Mouse (Mus musculus) midbrain, embryonic 16.5 days (tissue): ENCODE results near the gene Sec16a. TPM values are rescaled to one million over a fixed set of nuclear protein-coding genes. Genes with fewer than 3 reads are reported as not detected.
"Not testable (repeated sequence)": the region's sequence is repeated elsewhere in the genome, so short reads cannot be mapped to it uniquely, and the experiment has no call there.

Experiments
- ATAC-seq: fragments of 200-750 bp; cut with Nextera tagmentation; 2 replicates; pipeline ENCODE4 v1.8.0; 2017; ENCODE audit warnings: moderate TSS enrichment
- H3K27ac ChIP-seq: fragments of 300-500 bp; sonication (generic); 2 replicates; pipeline ENCODE4 v1.5.1; 2014; ENCODE audit warnings: mild to moderate bottlenecking, low read length, mixed read lengths
- H3K27me3 ChIP-seq: fragments of 300-500 bp; sonication (generic); 2 replicates; pipeline ENCODE4 v1.6.1; 2014; ENCODE audit warnings: low read depth, low read length, mixed read lengths; ENCODE audit not compliant: control insufficient read depth, insufficient read depth
- H3K36me3 ChIP-seq: fragments of 300-500 bp; sonication (generic); 2 replicates; pipeline ENCODE4 v1.6.1; 2014; ENCODE audit warnings: mild to moderate bottlenecking, low read length, moderate library complexity, mixed read lengths; ENCODE audit not compliant: control insufficient read depth, insufficient read depth
- H3K4me1 ChIP-seq: fragments of 300-500 bp; sonication (generic); 2 replicates; pipeline ENCODE4 v1.6.1; 2014; ENCODE audit warnings: mild to moderate bottlenecking, low read length, mixed read lengths; ENCODE audit not compliant: control insufficient read depth, insufficient read depth
- H3K4me2 ChIP-seq: fragments of 300-500 bp; sonication (generic); 2 replicates; pipeline ENCODE4 v1.6.1; 2014; ENCODE audit warnings: mild to moderate bottlenecking, low read length, mixed read lengths
- H3K4me3 ChIP-seq: fragments of 300-500 bp; sonication (generic); 2 replicates; pipeline ENCODE4 v1.5.1; 2014; ENCODE audit warnings: low read depth, mild to moderate bottlenecking, low read length, moderate library complexity, mixed read lengths
- H3K9ac ChIP-seq: fragments of 300-500 bp; sonication (generic); 2 replicates; pipeline ENCODE4 v1.6.1; 2014; ENCODE audit warnings: low read depth, low read length, mixed read lengths
- H3K9me3 ChIP-seq: fragments of 300-500 bp; sonication (generic); replicated peaks from 2 replicates; pipeline ENCODE4 v1.6.1; 2014; ENCODE audit warnings: mild to moderate bottlenecking, low read length, mixed read lengths; ENCODE audit not compliant: control insufficient read depth, poor library complexity, severe bottlenecking
- WGBS: fragments of 180-500 bp; shearing (Covaris S2); extraction: QIAGEN DNeasy Blood & Tissue Kit; methylation state at CpG from one replicate; pipeline ENCODE4 v1.1.7; 2014; 5-methylcytosine and 5-hydroxymethylcytosine counted together
- polyA plus RNA-seq: library from polyadenylated mRNA; unstranded; fragments of >200 nt; fragmentation: Nextera tagmentation; extraction: Ambion mirVana; gene quantifications from 2 replicates; pipeline ENCODE4 v1.2.1, GENCODE M21; 2015

The Sec16a gene
- polyA plus RNA-seq, 1 experiment from 2014 or later: 18.7 TPM

GRCm38 (mm10) chr2:26390954-26391353, 54.1 kb downstream of the Sec16a start:
- Histone ChIP-seq H3K4me3 (no peak overlapping the region), H3K27ac (no peak overlapping the region), H3K4me2 (no peak overlapping the region), H3K27me3 (no peaks in the 10 kb centered on the region), H3K9ac (no peak overlapping the region), H3K4me1 (peaks cover 19% of the 10 kb centered on the region), H3K9me3 (no peaks in the 10 kb centered on the region), H3K36me3 (peaks cover 41% of the 10 kb centered on the region)
- no peak for ATAC-seq
- 90% methylated on average over 3 of the region's 3 CpGs for WGBS

- H3K27ac ChIP-seq: peak within 1 kb of the TSS; percentile 68
- peak within 1 kb of the TSS; percentile 87 for H3K9ac ChIP-seq
- ATAC-seq: peak; percentile 91
- H3K4me1 ChIP-seq: peaks cover 19% of the 10 kb centered on the region
- under 1% methylated on average over 60 of the region's 60 CpGs for WGBS
- no peaks in the 10 kb centered on the region for H3K9me3 ChIP-seq
- peaks cover 38% of the 10 kb centered on the region for H3K36me3 ChIP-seq
- peak within 1 kb of the TSS; percentile 82 for H3K4me3 ChIP-seq
- no peaks in the 10 kb centered on the region for H3K27me3 ChIP-seq
- peak within 1 kb of the TSS; percentile 89 for H3K4me2 ChIP-seq
Measured at GRCm38 (mm10) chr2:26389154-26389690, 55.8 kb downstream of the Sec16a start, which contains the start of the genes Entr1 and Pmpca. Entr1 (minus strand) TSS chr2:26389316. Pmpca (plus strand) TSS chr2:26389339.

GRCm38 (mm10) chr2:26388682-26389153, 56.3 kb downstream of the Sec16a start:
- no peaks in the 10 kb centered on the region for H3K27me3 ChIP-seq
- H3K27ac ChIP-seq: peak overlapping the region; percentile 68
- peaks cover 39% of the 10 kb centered on the region for H3K36me3 ChIP-seq
- peak overlapping the region; percentile 82 for H3K4me3 ChIP-seq
- peaks cover 19% of the 10 kb centered on the region for H3K4me1 ChIP-seq
- peak overlapping the region; percentile 89 for H3K4me2 ChIP-seq
- under 1% methylated on average over 43 of the region's 45 CpGs for WGBS
- ATAC-seq: peak; percentile 63
- no peaks in the 10 kb centered on the region for H3K9me3 ChIP-seq
- peak overlapping the region; percentile 87 for H3K9ac ChIP-seq

GRCm38 (mm10) chr2:26387713-26388112, 57.3 kb downstream of the Sec16a start:
- ATAC-seq: no peak
- H3K9ac ChIP-seq: no peak overlapping the region
- peaks cover 48% of the 10 kb centered on the region for H3K36me3 ChIP-seq
- no peaks in the 10 kb centered on the region for H3K9me3 ChIP-seq
- WGBS: 93% methylated on average over 3 of the region's 3 CpGs
- no peak overlapping the region for H3K27ac ChIP-seq
- no peak overlapping the region for H3K4me2 ChIP-seq
- H3K4me3 ChIP-seq: no peak overlapping the region
- H3K4me1 ChIP-seq: peaks cover 19% of the 10 kb centered on the region
- no peaks in the 10 kb centered on the region for H3K27me3 ChIP-seq

- not testable (repeated sequence) for ATAC-seq
Measured at GRCm38 (mm10) chr2:26380871-26381270, 64.1 kb downstream of the Sec16a start.

GRCm38 (mm10) chr2:26380131-26380771, 64.8 kb downstream of the Sec16a start, which contains the start of gene Snapc4:
Snapc4 (minus strand) TSS chr2:26380653.
- peak within 1 kb of the TSS; percentile 87 for H3K4me3 ChIP-seq
- ATAC-seq: peak; percentile 98
- peak within 1 kb of the TSS; percentile 86 for H3K9ac ChIP-seq
- peaks cover 18% of the 10 kb centered on the region for H3K4me1 ChIP-seq
- H3K9me3 ChIP-seq: no peaks in the 10 kb centered on the region
- peak within 1 kb of the TSS; percentile 95 for H3K4me2 ChIP-seq
- H3K27ac ChIP-seq: peak within 1 kb of the TSS; percentile 70
- no peaks in the 10 kb centered on the region for H3K27me3 ChIP-seq
- under 1% methylated on average over 38 of the region's 38 CpGs for WGBS
- H3K36me3 ChIP-seq: peaks cover 41% of the 10 kb centered on the region

More at GRCm38 (mm10) chr2:26380871-26381270, 64.1 kb downstream of the Sec16a start:
- Histone ChIP-seq H3K27ac (peak overlapping the region; percentile 70; the same call in 1 of the 2 replicates), H3K4me2 (peak overlapping the region; percentile 95), H3K9ac (peak overlapping the region; percentile 86), H3K4me3 (peak overlapping the region; percentile 87), H3K36me3 (peaks cover 46% of the 10 kb centered on the region), H3K4me1 (peaks cover 18% of the 10 kb centered on the region)
- WGBS: 30% methylated on average over 6 of the region's 6 CpGs
- not testable (repeated sequence) for H3K27me3 ChIP-seq, H3K9me3 ChIP-seq

GRCm38 (mm10) chr2:26372396-26372795, 72.6 kb downstream of the Sec16a start:
- peaks cover 61% of the 10 kb centered on the region for H3K36me3 ChIP-seq
- no peak overlapping the region for H3K4me2 ChIP-seq
- no peaks in the 10 kb centered on the region for H3K9me3 ChIP-seq
- no peak overlapping the region for H3K27ac ChIP-seq
- no peak overlapping the region for H3K4me3 ChIP-seq
- WGBS: 95% methylated on average over 8 of the region's 8 CpGs
- no peaks in the 10 kb centered on the region for H3K27me3 ChIP-seq
- no peaks in the 10 kb centered on the region for H3K4me1 ChIP-seq
- no peak for ATAC-seq
- H3K9ac ChIP-seq: no peak overlapping the region

GRCm38 (mm10) chr2:26368572-26368971, 76.4 kb downstream of the Sec16a start:
- Histone ChIP-seq H3K27me3 (no peaks in the 10 kb centered on the region), H3K27ac (no peak overlapping the region), H3K36me3 (peaks cover 60% of the 10 kb centered on the region), H3K9ac (no peak overlapping the region), H3K4me1 (no peaks in the 10 kb centered on the region), H3K9me3 (no peaks in the 10 kb centered on the region), H3K4me3 (no peak overlapping the region), H3K4me2 (no peak overlapping the region)
- no peak for ATAC-seq
- 96% methylated on average over 1 of the region's 1 CpGs for WGBS

GRCm38 (mm10) chr2:26367911-26368310, 77.1 kb downstream of the Sec16a start:
- H3K27ac ChIP-seq: no peak overlapping the region
- H3K4me2 ChIP-seq: no peak overlapping the region
- H3K36me3 ChIP-seq: peaks cover 57% of the 10 kb centered on the region
- H3K27me3 ChIP-seq: no peaks in the 10 kb centered on the region
- H3K4me3 ChIP-seq: no peak overlapping the region
- H3K9me3 ChIP-seq: no peaks in the 10 kb centered on the region
- no peak for ATAC-seq
- no peaks in the 10 kb centered on the region for H3K4me1 ChIP-seq
- H3K9ac ChIP-seq: no peak overlapping the region
- WGBS: 91% methylated on average over 6 of the region's 6 CpGs
